Mouse (Mus musculus) gastrocnemius, postnatal 14 days (tissue): Measurements from ENCODE around the gene Rin2. TPM values are rescaled to one million over a fixed set of nuclear protein-coding genes. Genes with fewer than 3 reads are reported as not detected.

Experiments used
- DNase-seq: peaks from one replicate; pipeline ENCODE4 v3.0.0; 2021; ENCODE audit warnings: mixed read lengths
- intact Hi-C: fragments of 180-260 bp; cut with DNase I; formaldehyde crosslinking; loops from one replicate; pipeline ENCODE4 v1.15.1; 2025; ENCODE audit warnings: low total_unique reads
- total RNA-seq, 2 experiments: library from RNA; stranded (reverse); gene quantifications; 2 replicates each; pipeline ENCODE4 v1.2.3; 2021

Rin2 gene
- total RNA-seq, 2 experiments from 2014 or later = 20.0 to 23.5 TPM

GRCm38 (mm10) chr2:145812818-145813217, 137.8 kb downstream of the Rin2 start:
- no peak for DNase-seq
- intact Hi-C loops = no loop called here

DNA sequence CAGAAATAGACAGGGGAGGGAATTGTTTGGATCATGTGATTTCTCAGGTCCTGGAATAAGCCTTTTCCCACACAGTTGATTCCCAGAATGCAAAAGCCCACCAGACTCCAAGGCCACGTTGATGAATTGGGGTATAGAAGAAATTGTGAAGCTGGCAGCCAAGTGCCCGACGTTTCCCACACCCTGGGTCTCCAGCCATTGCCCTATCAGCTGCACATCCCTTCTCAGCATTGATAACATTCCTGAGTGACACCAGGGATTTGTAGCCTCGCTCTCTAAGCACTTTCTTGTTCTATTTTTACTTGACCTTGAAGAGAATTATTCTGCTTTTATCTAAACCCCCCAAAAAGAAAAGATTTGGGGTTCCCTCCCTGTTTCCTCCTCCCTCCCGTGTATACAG, 142.2 kb downstream of the Rin2 start:
- intact Hi-C loops = no loop called here
- no peak for DNase-seq

GRCm38 (mm10) chr2:145822013-145822782, 147.2 kb downstream of the Rin2 start:
- intact Hi-C loops = no loop called here
- DNase-seq = peak; percentile 20

- intact Hi-C loops = no loop called here
- DNase-seq = no peak
Measured at GRCm38 (mm10) chr2:145822783-145823729, 148.0 kb downstream of the Rin2 start.

DNA sequence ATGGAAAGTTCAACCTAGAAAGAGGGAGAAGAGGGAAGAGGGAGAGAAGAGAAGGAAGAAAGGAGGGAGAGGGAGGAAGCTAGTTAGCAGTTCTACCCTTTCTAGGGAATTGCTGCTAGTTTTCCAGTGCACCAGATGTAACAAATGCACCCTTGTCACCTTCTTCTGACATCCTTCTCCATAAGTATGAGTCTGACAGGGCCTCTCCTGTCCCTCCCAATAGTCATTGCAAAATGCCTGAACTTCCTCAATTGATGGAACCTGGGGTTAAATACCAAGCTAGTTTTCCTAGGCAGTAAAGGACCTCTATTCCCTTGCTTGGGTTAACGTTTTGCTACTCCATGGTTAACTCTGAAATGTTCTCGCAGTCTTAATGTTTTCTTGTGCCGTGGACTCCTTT, 149.7 kb downstream of the Rin2 start:
- no peak for DNase-seq
- intact Hi-C loops = no loop called here

GRCm38 (mm10) chr2:145825221-145825620, 150.2 kb downstream of the Rin2 start:
- intact Hi-C loops = no loop called here
- DNase-seq = no peak

GRCm38 (mm10) chr2:145827930-145828329, 152.9 kb downstream of the Rin2 start:
- intact Hi-C loops = no loop called here
- no peak for DNase-seq

GRCm38 (mm10) chr2:145828603-145829002, 153.6 kb downstream of the Rin2 start:
- intact Hi-C loops = no loop called here
- DNase-seq = no peak

DNA sequence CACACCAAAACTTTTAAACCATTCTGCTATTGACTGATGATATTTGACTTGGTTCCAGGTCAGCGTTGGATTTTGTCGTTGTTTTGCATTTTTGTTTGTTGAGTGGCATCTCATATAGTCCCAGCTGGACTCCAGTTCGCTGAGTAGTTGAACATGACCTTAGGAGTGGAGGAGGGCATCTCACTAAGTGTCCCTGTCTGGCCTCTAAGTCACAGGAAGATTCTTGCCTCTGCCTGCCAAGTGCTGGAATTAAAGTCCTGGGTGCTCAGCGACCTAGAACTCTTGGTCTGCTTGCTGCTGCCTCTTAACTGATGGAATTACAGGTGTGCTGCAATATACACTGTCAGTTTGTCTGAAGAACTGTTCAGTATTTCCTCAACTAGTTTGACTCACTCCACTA, 154.2 kb downstream of the Rin2 start:
- no peak for DNase-seq
- intact Hi-C loops = no loop called here

- intact Hi-C loops = no loop called here
Measured at GRCm38 (mm10) chr2:145830417-145830816, 155.4 kb downstream of the Rin2 start.

GRCm38 (mm10) chr2:145831949-145832835, 157.2 kb downstream of the Rin2 start:
- intact Hi-C loops = no loop called here
- peak; percentile 38 for DNase-seq

More at GRCm38 (mm10) chr2:145830417-145830816, 155.4 kb downstream of the Rin2 start:
- no peak for DNase-seq

- intact Hi-C loops = no loop called here
- no peak for DNase-seq
Measured at GRCm38 (mm10) chr2:145832836-145833221, 157.8 kb downstream of the Rin2 start.

DNA sequence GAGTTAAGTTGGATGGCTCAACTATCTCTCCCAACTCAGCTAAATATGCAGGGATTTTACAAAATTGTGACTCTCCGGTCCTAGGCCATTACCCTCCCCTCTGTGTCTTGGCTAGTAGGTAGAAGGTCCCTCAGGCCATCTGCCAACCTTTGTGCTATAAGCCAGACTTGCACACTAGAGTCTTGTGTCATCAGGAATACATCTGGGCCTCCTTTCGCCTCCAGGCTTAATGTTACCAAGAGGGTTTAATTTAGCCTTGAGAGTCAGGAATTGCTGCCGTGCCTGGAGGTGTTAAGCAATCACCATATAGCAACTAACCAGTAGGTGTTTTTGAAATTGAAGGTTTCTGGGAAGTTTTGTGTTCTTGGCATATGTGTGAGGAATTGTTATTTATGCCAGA, 158.3 kb downstream of the Rin2 start:
- no peak for DNase-seq
- intact Hi-C loops = no loop called here

GRCm38 (mm10) chr2:145835920-145836319, 160.9 kb downstream of the Rin2 start:
- no peak for DNase-seq

GRCm38 (mm10) chr2:145838675-145839074, 163.7 kb downstream of the Rin2 start:
- no peak for DNase-seq
- intact Hi-C loops = no loop called here

More at GRCm38 (mm10) chr2:145835920-145836319, 160.9 kb downstream of the Rin2 start:
- intact Hi-C loops = no loop called here

DNA sequence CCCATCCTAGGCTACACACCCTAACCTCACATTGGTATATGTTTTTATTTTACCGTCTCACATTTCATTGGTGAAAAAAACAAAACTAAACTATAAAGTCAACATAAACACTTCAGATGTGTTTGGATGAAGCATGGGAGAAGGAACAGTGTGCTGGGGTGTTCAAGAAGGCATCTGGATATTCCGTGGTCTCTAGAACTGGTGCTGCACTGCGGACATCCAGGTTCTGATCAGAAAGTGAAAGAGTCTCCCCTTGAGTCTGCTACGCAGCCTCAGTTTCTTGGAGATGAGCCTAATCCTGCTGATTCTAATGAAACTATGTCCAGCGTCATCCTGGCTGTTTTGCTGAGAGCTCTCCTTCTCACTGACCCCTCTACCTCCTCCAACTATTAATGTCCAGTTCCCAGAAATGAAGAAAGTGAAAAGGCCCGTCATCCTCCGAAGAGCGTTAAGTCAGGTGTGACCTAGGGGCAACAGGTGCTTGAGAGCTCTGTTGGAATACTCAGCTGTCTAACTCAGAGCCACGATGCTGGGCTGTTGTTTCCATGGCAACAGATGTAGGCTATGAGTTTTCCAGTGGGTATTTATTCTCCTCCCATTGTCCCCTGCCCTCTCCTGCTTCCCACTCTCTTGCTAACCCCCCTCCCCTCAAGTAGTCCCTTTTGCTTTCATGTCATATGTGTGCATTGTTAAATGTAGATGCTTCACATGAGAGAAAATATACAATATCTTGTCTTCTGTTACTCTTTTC, 164.7 kb downstream of the Rin2 start:
- intact Hi-C loops = no loop called here
- no peak for DNase-seq

DNA sequence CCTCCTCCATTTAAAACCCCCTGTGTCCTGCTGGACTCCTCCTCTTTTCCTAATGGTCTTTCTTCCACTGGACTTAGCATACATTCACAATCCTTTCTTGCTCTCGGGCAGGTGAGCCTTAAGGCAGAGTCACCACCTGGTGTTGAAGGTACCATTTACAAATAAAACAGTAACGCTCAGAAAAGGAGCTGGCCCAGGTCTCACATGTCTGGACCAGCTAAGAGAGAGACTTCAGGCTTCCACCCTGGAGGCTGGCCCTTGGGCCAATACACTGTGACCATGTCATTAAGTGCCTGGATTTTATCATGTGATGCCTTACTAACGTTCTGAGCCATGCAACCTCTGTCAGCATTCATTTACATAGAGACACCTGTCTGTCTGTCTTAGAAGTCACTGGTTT, 165.3 kb downstream of the Rin2 start:
- intact Hi-C loops = no loop called here
- DNase-seq = no peak

DNA sequence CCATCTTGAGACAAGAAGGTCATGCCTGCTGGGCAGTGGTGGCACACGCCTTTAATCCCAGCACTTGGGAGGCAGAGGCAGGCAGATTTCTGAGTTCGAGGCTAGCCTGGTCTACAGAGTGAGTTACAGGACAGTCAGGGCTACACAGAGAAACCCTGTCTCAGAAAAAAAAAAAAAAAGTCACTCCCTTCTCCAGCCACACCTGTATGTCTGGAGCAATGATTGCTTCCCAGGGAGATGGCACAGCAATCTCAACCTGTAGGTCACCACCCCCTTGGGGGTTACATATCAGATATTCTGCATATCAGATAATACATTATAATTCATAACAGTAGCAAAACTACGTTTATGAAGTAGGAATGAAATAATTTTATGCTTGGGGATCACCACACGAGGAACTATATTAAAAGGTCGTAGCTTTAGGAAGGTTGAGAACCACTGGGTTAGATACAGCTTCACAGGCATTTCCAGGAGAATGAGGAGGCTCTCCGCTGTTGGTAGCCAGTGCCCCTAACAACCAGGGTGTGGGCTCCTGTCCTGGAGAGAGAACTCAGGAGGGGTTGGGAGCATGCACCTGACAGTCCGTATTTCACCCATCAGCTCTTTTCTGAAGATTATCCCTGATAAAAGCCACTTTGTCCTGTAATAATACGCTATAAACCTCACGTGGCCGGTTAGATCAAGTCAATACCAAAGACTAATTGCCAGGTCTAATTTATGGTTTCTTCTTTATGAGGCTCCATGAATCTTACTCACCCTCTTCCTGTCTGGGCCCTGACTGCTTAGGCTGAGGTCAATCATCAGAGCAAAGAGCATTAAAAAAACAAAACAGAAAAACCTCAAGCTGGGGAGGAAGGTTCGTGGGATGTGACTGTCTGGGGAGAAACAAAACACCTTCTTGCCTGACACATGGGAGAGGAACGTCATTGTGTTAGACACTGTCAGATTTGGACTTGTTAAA, 166.2 kb downstream of the Rin2 start:
- intact Hi-C loops = no loop called here
- DNase-seq = no peak
